Mouse (Mus musculus) embryonic fibroblast, embryonic 13.5 days (primary cell): Measurements from ENCODE around the gene Plce1.

Source experiments
- CTCF ChIP-seq: IDR thresholded peaks from 2 replicates; pipeline ENCODE4 v1.5.1; 2011; ENCODE audit warnings: mild to moderate bottlenecking, control low read depth, low read length, moderate library complexity, borderline replicate concordance; ENCODE audit not compliant: insufficient read depth
- POLR2A ChIP-seq: IDR thresholded peaks from 2 replicates; pipeline ENCODE4 v1.6.1; 2011; ENCODE audit warnings: low read depth, mild to moderate bottlenecking, control low read depth, low read length, moderate library complexity

DNA sequence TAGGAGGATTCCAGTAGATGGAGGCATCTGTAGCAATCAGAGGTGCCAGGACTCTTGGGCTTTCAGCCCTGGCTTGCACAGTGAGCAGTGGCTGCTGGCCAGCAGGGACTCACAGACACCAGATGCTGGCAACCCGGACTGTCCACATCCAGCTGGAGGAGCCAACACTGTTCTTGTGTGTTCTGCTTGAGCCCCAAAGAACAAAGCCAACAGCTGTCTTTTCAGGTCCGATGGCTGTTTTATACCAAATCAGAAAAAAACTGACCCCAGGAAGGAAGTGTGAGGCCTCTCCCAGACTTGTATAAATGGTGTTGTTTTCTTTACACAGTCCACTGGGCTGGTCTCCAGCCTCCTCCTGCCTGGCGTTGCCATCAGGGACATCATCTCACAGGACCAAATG lies 158.9 kb downstream of the Plce1 start:
- no peak for TF ChIP-seq CTCF
- TF ChIP-seq POLR2A: no peak
